Mouse (Mus musculus) adrenal gland, postnatal 10 days (tissue): Measurements from ENCODE around the gene Hist1h1a. TPM values are rescaled to one million over a fixed set of nuclear protein-coding genes. Genes with fewer than 3 reads are reported as not detected.

Experiments used
- microRNA-seq: library from miRNA; unstranded; fragments of <30 nt; microRNA quantifications from one replicate; pipeline ENCODE4 v1.2.0, GENCODE M21; 2021
- total RNA-seq, 2 experiments: library from RNA; stranded (reverse); gene quantifications; 2 replicates each; pipeline ENCODE4 v1.2.3; 2021

The Hist1h1a gene
- total RNA-seq, 2 experiments from 2014 or later, result 231 to 274 TPM

Small RNA genes within 50 kb of the gene (microRNA-seq; reads per million reads assigned to microRNA genes)
- gene Gm44314 (not detected), gene Gm44484 (not detected)

Other genes with a start within 250 kb of the Hist1h1a start
- 1,000 to 10,000 TPM in 1 of 2 experiments, 100 to 1,000 TPM in 1; 930 to 1,063 TPM for gene Hist1h4h, start 232.6 kb upstream of the Hist1h1a start, total RNA-seq
- gene Hist1h2af, start 229.8 kb upstream of the Hist1h1a start, total RNA-seq, result 100 to 1,000 TPM; 261 to 325 TPM
- gene Hist1h3g, start 228.2 kb upstream of the Hist1h1a start, total RNA-seq, result 10 to 100 TPM; 76.3 to 91.7 TPM
- gene Hist1h2bh, start 220.3 kb upstream of the Hist1h1a start, total RNA-seq, result 10 to 100 TPM; 20.9 to 25.4 TPM
- 100 to 1,000 TPM in 1 of 2 experiments, 10 to 100 TPM in 1; 93.2 to 104 TPM for gene Hist1h3f, start 219.6 kb upstream of the Hist1h1a start, total RNA-seq
- gene Hist1h4f, start 212.0 kb upstream of the Hist1h1a start, total RNA-seq, result 100 to 1,000 TPM; 529 to 619 TPM
- gene Hist1h1d, start 210.4 kb upstream of the Hist1h1a start, total RNA-seq, result 10 to 100 TPM; 27.8 to 32.6 TPM
- gene Hist1h3e, start 201.3 kb upstream of the Hist1h1a start, total RNA-seq, result 100 to 1,000 TPM; 246 to 271 TPM
- 10 to 100 TPM; 54.9 to 55.0 TPM for gene Hist1h2ae, start 192.4 kb upstream of the Hist1h1a start, total RNA-seq
- 100 to 1,000 TPM; 395 to 462 TPM for gene Hist1h2bg, start 192.3 kb upstream of the Hist1h1a start, total RNA-seq
- gene Hist1h2bf, start 189.5 kb upstream of the Hist1h1a start, total RNA-seq, result 100 to 1,000 TPM; 168 to 215 TPM
- gene Hist1h2ad, start 189.3 kb upstream of the Hist1h1a start, total RNA-seq, result 10 to 100 TPM; 47.4 to 49.2 TPM
- 10 to 100 TPM; 38.0 to 43.5 TPM for gene Hist1h3d, start 187.9 kb upstream of the Hist1h1a start, total RNA-seq
- 100 to 1,000 TPM; 294 to 310 TPM for gene Hist1h4d, start 182.1 kb upstream of the Hist1h1a start, total RNA-seq
- 10 to 100 TPM; 27.7 to 32.2 TPM for gene Hist1h2be, start 142.5 kb upstream of the Hist1h1a start, total RNA-seq
- 100 to 1,000 TPM; 180 to 217 TPM for gene Hist1h1e, start 141.1 kb upstream of the Hist1h1a start, total RNA-seq
- gene Hist1h2ac, start 79.7 kb upstream of the Hist1h1a start, total RNA-seq, result 1 to 10 TPM; 8.3 to 9.7 TPM
- 10 to 100 TPM; 76.4 to 77.6 TPM for gene Hist1h2bc, start 79.5 kb upstream of the Hist1h1a start, total RNA-seq
- gene Hist1h1t, start 67.9 kb upstream of the Hist1h1a start, total RNA-seq, result under 1 TPM; 0.69 to 0.88 TPM
- 100 to 1,000 TPM; 175 to 199 TPM for gene Hist1h4c, start 65.2 kb upstream of the Hist1h1a start, total RNA-seq
- gene Hfe, start 52.8 kb upstream of the Hist1h1a start, total RNA-seq, result 10 to 100 TPM; 23.3 to 31.0 TPM
- gene Hist1h1c, start 24.9 kb upstream of the Hist1h1a start, total RNA-seq, result 100 to 1,000 TPM; 366 to 432 TPM
- gene Hist1h3c, start 18.1 kb upstream of the Hist1h1a start, total RNA-seq, result 100 to 1,000 TPM; 127 to 144 TPM
- gene Hist1h2bb, start 16.9 kb upstream of the Hist1h1a start, total RNA-seq, result 100 to 1,000 TPM; 173 to 206 TPM
- gene Hist1h2ab, start 12.5 kb upstream of the Hist1h1a start, total RNA-seq, result 100 to 1,000 TPM; 281 to 334 TPM
- 100 to 1,000 TPM; 390 to 424 TPM for gene Hist1h3b, start 11.4 kb upstream of the Hist1h1a start, total RNA-seq
- 100 to 1,000 TPM; 282 to 291 TPM for gene Hist1h4b, start 6.7 kb upstream of the Hist1h1a start, total RNA-seq
- 100 to 1,000 TPM; 238 to 251 TPM for gene Hist1h4a, start 2.4 kb upstream of the Hist1h1a start, total RNA-seq
- 100 to 1,000 TPM; 258 to 301 TPM for gene Hist1h3a, start 1.3 kb upstream of the Hist1h1a start, total RNA-seq
- gene Trim38, start 6.2 kb downstream of the Hist1h1a start, total RNA-seq, result not detected
- gene Slc17a2, start 43.3 kb downstream of the Hist1h1a start, total RNA-seq, result 10 to 100 TPM; 16.2 to 33.8 TPM
- gene Slc17a3, start 75.8 kb downstream of the Hist1h1a start, total RNA-seq, result 1 to 10 TPM; 3.5 to 5.0 TPM
- gene Slc17a1, start 104.1 kb downstream of the Hist1h1a start, total RNA-seq, result 1 to 10 TPM in 1 of 2 experiments, under 1 TPM in 1; 0.67 to 1.5 TPM
- 1 to 10 TPM; 3.3 to 5.6 TPM for gene Slc17a4, start 151.3 kb downstream of the Hist1h1a start, total RNA-seq
- gene Hist1h2ba, start 170.5 kb downstream of the Hist1h1a start, total RNA-seq, result not detected
- gene Hist1h2aa, start 170.8 kb downstream of the Hist1h1a start, total RNA-seq, result not detected
- 1 to 10 TPM; 1.2 to 3.2 TPM for gene Scgn, start 227.5 kb downstream of the Hist1h1a start, total RNA-seq